Mouse (Mus musculus): ENCODE measurements around the gene Axin2. TPM values are rescaled to one million over a fixed set of nuclear protein-coding genes. Genes with fewer than 3 reads are reported as not detected.

Axin2 gene
- total and polyA plus RNA-seq, 2 experiments: 3.2 to 5.8 TPM

- Histone ChIP-seq H3K4me1 (ENCODE audit: control insufficient read depth, insufficient read depth, low read length) (no peaks in the 10 kb centered on the region), H3K36me3 (ENCODE audit: control insufficient read depth, insufficient read depth, low read length) (no peaks in the 10 kb centered on the region), H3K27ac (replicated peaks; ENCODE audit: insufficient read depth, low read depth, low read length) (no peak overlapping the region), H3K4me3 (ENCODE audit: insufficient read depth, low read depth, low read length) (no peak overlapping the region), H3K79me2 (ENCODE audit: control insufficient read depth, insufficient read depth, low read length) (no peaks in the 10 kb centered on the region), H3K27me3 (ENCODE audit: control insufficient read depth, insufficient read depth, low read length) (no peaks in the 10 kb centered on the region), H3K9ac (ENCODE audit: low read depth, low read length) (no peak overlapping the region)
- DNase-seq (ENCODE audit: extremely low read depth, low read depth, low spot score): no peak
- WGBS: 45% methylated on average over 11 of the region's 11 CpGs
- no peak for TF ChIP-seq CTCF (IDR thresholded peaks at IDR 0.05; ENCODE audit: low read depth, low read length)
- TF ChIP-seq POLR2A (IDR thresholded peaks at IDR 0.05; ENCODE audit: extremely low read depth, insufficient read depth, low read length): no peak
Observed at GRCm38 (mm10) chr11:108975583-108975982, 55.4 kb downstream of the Axin2 start.

GRCm38 (mm10) chr11:108980530-108980929 lies 60.4 kb downstream of the Axin2 start:
- H3K9ac ChIP-seq (ENCODE audit: low read depth, low read length): no peak overlapping the region
- H3K4me1 ChIP-seq (ENCODE audit: control insufficient read depth, insufficient read depth, low read length): no peaks in the 10 kb centered on the region
- DNase-seq (ENCODE audit: extremely low read depth, low read depth, low spot score): no peak
- H3K27me3 ChIP-seq (ENCODE audit: control insufficient read depth, insufficient read depth, low read length): no peaks in the 10 kb centered on the region
- H3K27ac ChIP-seq (replicated peaks; ENCODE audit: insufficient read depth, low read depth, low read length): no peak overlapping the region
- H3K36me3 ChIP-seq (ENCODE audit: control insufficient read depth, insufficient read depth, low read length): no peaks in the 10 kb centered on the region
- TF ChIP-seq POLR2A (IDR thresholded peaks at IDR 0.05; ENCODE audit: extremely low read depth, insufficient read depth, low read length) (no peak), CTCF (IDR thresholded peaks at IDR 0.05; ENCODE audit: low read depth, low read length) (no peak)
- H3K4me3 ChIP-seq (ENCODE audit: insufficient read depth, low read depth, low read length): no peak overlapping the region
- no peaks in the 10 kb centered on the region for H3K79me2 ChIP-seq (ENCODE audit: control insufficient read depth, insufficient read depth, low read length)
- WGBS: 79% methylated on average over 12 of the region's 12 CpGs

- Histone ChIP-seq H3K79me2 (ENCODE audit: control insufficient read depth, insufficient read depth, low read length) (no peaks in the 10 kb centered on the region), H3K27ac (replicated peaks; ENCODE audit: insufficient read depth, low read depth, low read length) (no peak overlapping the region), H3K4me1 (ENCODE audit: control insufficient read depth, insufficient read depth, low read length) (no peaks in the 10 kb centered on the region), H3K27me3 (ENCODE audit: control insufficient read depth, insufficient read depth, low read length) (no peaks in the 10 kb centered on the region), H3K36me3 (ENCODE audit: control insufficient read depth, insufficient read depth, low read length) (no peaks in the 10 kb centered on the region), H3K9ac (ENCODE audit: low read depth, low read length) (no peak overlapping the region), H3K4me3 (ENCODE audit: insufficient read depth, low read depth, low read length) (no peak overlapping the region)
- 89% methylated on average over 8 of the region's 8 CpGs for WGBS
- no peak for TF ChIP-seq CTCF (IDR thresholded peaks at IDR 0.05; ENCODE audit: low read depth, low read length)
- TF ChIP-seq POLR2A (IDR thresholded peaks at IDR 0.05; ENCODE audit: extremely low read depth, insufficient read depth, low read length): no peak
- DNase-seq (ENCODE audit: extremely low read depth, low read depth, low spot score): no peak
Observed at GRCm38 (mm10) chr11:108981012-108981411, 60.9 kb downstream of the Axin2 start.

- Histone ChIP-seq H3K4me3 (ENCODE audit: insufficient read depth, low read depth, low read length) (no peak overlapping the region), H3K9ac (ENCODE audit: low read depth, low read length) (no peak overlapping the region), H3K27ac (replicated peaks; ENCODE audit: insufficient read depth, low read depth, low read length) (no peak overlapping the region), H3K4me1 (ENCODE audit: control insufficient read depth, insufficient read depth, low read length) (no peaks in the 10 kb centered on the region), H3K79me2 (ENCODE audit: control insufficient read depth, insufficient read depth, low read length) (no peaks in the 10 kb centered on the region), H3K27me3 (ENCODE audit: control insufficient read depth, insufficient read depth, low read length) (no peaks in the 10 kb centered on the region), H3K36me3 (ENCODE audit: control insufficient read depth, insufficient read depth, low read length) (no peaks in the 10 kb centered on the region)
- DNase-seq (ENCODE audit: extremely low read depth, low read depth, low spot score): no peak
- WGBS: 75% methylated on average over 7 of the region's 7 CpGs
- no peak for TF ChIP-seq POLR2A (IDR thresholded peaks at IDR 0.05; ENCODE audit: extremely low read depth, insufficient read depth, low read length)
- no peak for TF ChIP-seq CTCF (IDR thresholded peaks at IDR 0.05; ENCODE audit: low read depth, low read length)
Observed at GRCm38 (mm10) chr11:108983409-108984064, 63.4 kb downstream of the Axin2 start.

GRCm38 (mm10) chr11:108984711-108985419 lies 64.7 kb downstream of the Axin2 start:
- no peak for DNase-seq (ENCODE audit: extremely low read depth, low read depth, low spot score)
- 69% methylated on average over 5 of the region's 5 CpGs for WGBS
- H3K79me2 ChIP-seq (ENCODE audit: control insufficient read depth, insufficient read depth, low read length): no peaks in the 10 kb centered on the region
- no peaks in the 10 kb centered on the region for H3K4me1 ChIP-seq (ENCODE audit: control insufficient read depth, insufficient read depth, low read length)
- H3K27me3 ChIP-seq (ENCODE audit: control insufficient read depth, insufficient read depth, low read length): no peaks in the 10 kb centered on the region
- H3K9ac ChIP-seq (ENCODE audit: low read depth, low read length): no peak overlapping the region
- H3K4me3 ChIP-seq (ENCODE audit: insufficient read depth, low read depth, low read length): no peak overlapping the region
- TF ChIP-seq CTCF (IDR thresholded peaks at IDR 0.05; ENCODE audit: low read depth, low read length) (no peak), POLR2A (IDR thresholded peaks at IDR 0.05; ENCODE audit: extremely low read depth, insufficient read depth, low read length) (no peak)
- H3K27ac ChIP-seq (replicated peaks; ENCODE audit: insufficient read depth, low read depth, low read length): no peak overlapping the region
- H3K36me3 ChIP-seq (ENCODE audit: control insufficient read depth, insufficient read depth, low read length): no peaks in the 10 kb centered on the region

- Histone ChIP-seq H3K4me1 (ENCODE audit: control insufficient read depth, insufficient read depth, low read length) (no peaks in the 10 kb centered on the region), H3K9ac (ENCODE audit: low read depth, low read length) (no peak overlapping the region), H3K36me3 (ENCODE audit: control insufficient read depth, insufficient read depth, low read length) (no peaks in the 10 kb centered on the region), H3K79me2 (ENCODE audit: control insufficient read depth, insufficient read depth, low read length) (no peaks in the 10 kb centered on the region), H3K27ac (replicated peaks; ENCODE audit: insufficient read depth, low read depth, low read length) (no peak overlapping the region), H3K4me3 (ENCODE audit: insufficient read depth, low read depth, low read length) (no peak overlapping the region), H3K27me3 (ENCODE audit: control insufficient read depth, insufficient read depth, low read length) (no peaks in the 10 kb centered on the region)
- no peak for DNase-seq (ENCODE audit: extremely low read depth, low read depth, low spot score)
- TF ChIP-seq CTCF (IDR thresholded peaks at IDR 0.05; ENCODE audit: low read depth, low read length) (no peak), POLR2A (IDR thresholded peaks at IDR 0.05; ENCODE audit: extremely low read depth, insufficient read depth, low read length) (no peak)
- 86% methylated on average over 7 of the region's 7 CpGs for WGBS
Observed at GRCm38 (mm10) chr11:108985836-108986235, 65.7 kb downstream of the Axin2 start.
